Mouse (Mus musculus) T-cell, adult 2 months (primary cell): ENCODE results near the gene a.

Experiments used
- DNase-seq: peaks from one replicate; pipeline ENCODE4 v3.0.0; 2022; ENCODE audit warnings: low spot score

a gene

GRCm38 (mm10) chr2:155098720-155099380, 307.6 kb downstream of the a start:
- DNase-seq = peak; percentile 5

GRCm38 (mm10) chr2:155099421-155099820, 308.2 kb downstream of the a start:
- DNase-seq = no peak

GRCm38 (mm10) chr2:155099994-155100795, 309.0 kb downstream of the a start:
- DNase-seq = no peak
